Comparison of ENCODE assay signal across 10 mouse cellular contexts in genomic region chr2:153929871-153930413, GRCm38 (mm10). TPM values are rescaled to one million over a fixed set of nuclear protein-coding genes. Genes with fewer than 3 reads are reported as not detected.
DNase-seq lines count a peak whose midpoint lies in the region; ATAC-seq and TF ChIP-seq lines count a peak whose summit lies in the region.
"Had no signal": no experiment of that assay in that cellular context is flagged by ENCODE, and none has a peak within 500 bp of the region (broad histone marks: within the 10 kb centered on the region; RNA-seq: fewer than 3 reads in every experiment).

No protein-coding gene starts in this region.

- no peak overlapping the region for H3K27ac ChIP-seq in intestine, embryonic 14.5 days (ENCODE audit: low read depth)
- H3K27ac ChIP-seq in intestine, embryonic 16.5 days (ENCODE audit: low read length) = no peak overlapping the region
- H3K27ac ChIP-seq in midbrain, postnatal 0 days (ENCODE audit: low read depth, low read length) = no peak overlapping the region
- H3K27ac ChIP-seq: embryonic facial prominence, embryonic 12.5 days; limb, embryonic 15.5 days had no signal

- H3K4me1 ChIP-seq in intestine, embryonic 14.5 days (replicated peaks; ENCODE audit: control insufficient read depth, insufficient read depth, low read length) = no peaks in the 10 kb centered on the region
- no peaks in the 10 kb centered on the region for H3K4me1 ChIP-seq in intestine, embryonic 16.5 days (ENCODE audit: control insufficient read depth, insufficient read depth, low read length)
- no peaks in the 10 kb centered on the region for H3K4me1 ChIP-seq in G1E (ENCODE audit: insufficient read depth, low read depth, low read length)
- peaks cover 5% of the 10 kb centered on the region for H3K4me1 ChIP-seq in midbrain, postnatal 0 days (ENCODE audit: insufficient read depth, low read length)
- H3K4me1 ChIP-seq: embryonic facial prominence, embryonic 12.5 days; limb, embryonic 15.5 days had no signal

- H3K4me2 ChIP-seq in intestine, embryonic 14.5 days (ENCODE audit: low read length) = no peak overlapping the region
- H3K4me2 ChIP-seq in intestine, embryonic 16.5 days (ENCODE audit: low read depth, low read length) = no peak overlapping the region
- no peak overlapping the region for H3K4me2 ChIP-seq in midbrain, postnatal 0 days (ENCODE audit: low read depth, low read length, poor library complexity, severe bottlenecking)
- H3K4me2 ChIP-seq: embryonic facial prominence, embryonic 12.5 days; limb, embryonic 15.5 days had no signal

- no peak overlapping the region for H3K9ac ChIP-seq in intestine, embryonic 14.5 days (ENCODE audit: low read length)
- no peak overlapping the region for H3K9ac ChIP-seq in intestine, embryonic 16.5 days (ENCODE audit: low read depth, low read length)
- H3K9ac ChIP-seq in midbrain, postnatal 0 days (replicated peaks; ENCODE audit: low read length, poor library complexity, severe bottlenecking) = no peak overlapping the region
- H3K9ac ChIP-seq: embryonic facial prominence, embryonic 12.5 days; limb, embryonic 15.5 days had no signal

- H3K9me3 ChIP-seq in intestine, embryonic 14.5 days (ENCODE audit: control insufficient read depth, low read length) = no peaks in the 10 kb centered on the region
- no peaks in the 10 kb centered on the region for H3K9me3 ChIP-seq in intestine, embryonic 16.5 days (ENCODE audit: control insufficient read depth, low read length)
- no peaks in the 10 kb centered on the region for H3K9me3 ChIP-seq in G1E (replicated peaks)
- no peaks in the 10 kb centered on the region for H3K9me3 ChIP-seq in midbrain, postnatal 0 days (ENCODE audit: low read length)
- H3K9me3 ChIP-seq: embryonic facial prominence, embryonic 12.5 days; limb, embryonic 15.5 days had no signal

- H3K4me3 ChIP-seq in intestine, embryonic 14.5 days (ENCODE audit: low read depth, low read length) = no peak overlapping the region
- no peak overlapping the region for H3K4me3 ChIP-seq in intestine, embryonic 16.5 days (ENCODE audit: low read length)
- no peak overlapping the region for H3K4me3 ChIP-seq in G1E (ENCODE audit: low read depth, low read length)
- H3K4me3 ChIP-seq in midbrain, postnatal 0 days (ENCODE audit: low read depth, low read length) = no peak overlapping the region
- H3K4me3 ChIP-seq: embryonic facial prominence, embryonic 12.5 days; limb, embryonic 15.5 days had no signal

- no peak for ATAC-seq in intestine, embryonic 14.5 days (replicated peaks; ENCODE audit: low FRiP score, low TSS enrichment, low read depth)
- no peak for ATAC-seq in intestine, embryonic 16.5 days
- ATAC-seq in G1E (ENCODE audit: extremely low read depth, insufficient number of reproducible peaks, low FRiP score, poor library complexity, severe bottlenecking) = no peak
- 0 out of 2 replicates have a peak, but pooled peaks have one; percentile 45 for ATAC-seq in cerebellum, adult (ENCODE audit: insufficient number of reproducible peaks, low FRiP score, low TSS enrichment)
- no peak for ATAC-seq in midbrain, postnatal 0 days (ENCODE audit: low FRiP score)

- no peaks in the 10 kb centered on the region for H3K27me3 ChIP-seq in intestine, embryonic 14.5 days (replicated peaks; ENCODE audit: control insufficient read depth, insufficient read depth, low read length)
- no peaks in the 10 kb centered on the region for H3K27me3 ChIP-seq in intestine, embryonic 16.5 days (replicated peaks; ENCODE audit: control insufficient read depth, insufficient read depth, low read length)
- peaks cover 21% of the 10 kb centered on the region; the same call in 1 of the 2 replicates for H3K27me3 ChIP-seq in G1E (ENCODE audit: insufficient read depth, low read length)
- H3K27me3 ChIP-seq in midbrain, postnatal 0 days (ENCODE audit: insufficient read depth, low read length) = no peaks in the 10 kb centered on the region
- H3K27me3 ChIP-seq: embryonic facial prominence, embryonic 12.5 days; limb, embryonic 15.5 days had no signal

- H3K36me3 ChIP-seq in intestine, embryonic 14.5 days (ENCODE audit: control insufficient read depth, insufficient read depth, low read length) = no peaks in the 10 kb centered on the region
- H3K36me3 ChIP-seq in intestine, embryonic 16.5 days (ENCODE audit: control insufficient read depth, insufficient read depth, low read length) = no peaks in the 10 kb centered on the region
- no peaks in the 10 kb centered on the region for H3K36me3 ChIP-seq in G1E (replicated peaks)
- H3K36me3 ChIP-seq in midbrain, postnatal 0 days (ENCODE audit: insufficient read depth, low read length) = no peaks in the 10 kb centered on the region
- H3K36me3 ChIP-seq: embryonic facial prominence, embryonic 12.5 days; limb, embryonic 15.5 days had no signal

- DNase-seq in intestine, embryonic 14.5 days (ENCODE audit: low spot score) = peak; percentile 80
- peak; percentile 23 for DNase-seq in G1E (ENCODE audit: low spot score)
- peak; percentile 50 for DNase-seq in forelimb bud, embryonic 11.5 days (ENCODE audit: low read depth, low spot score)
- DNase-seq in layer of hippocampus, postnatal 14 days (ENCODE audit: low spot score in 2 of 2) = peak; percentile 31 to 47
- peak; percentile 27 for DNase-seq in midbrain, postnatal 0 days (ENCODE audit: low spot score)
- peak; percentile 52 for DNase-seq in thymus, postnatal 0 days (ENCODE audit: low spot score)

- WGBS in intestine, embryonic 14.5 days = 45% methylated on average over 3 of the region's 3 CpGs
- WGBS in intestine, embryonic 16.5 days = 45% methylated on average over 3 of the region's 3 CpGs
- 40% methylated on average over 3 of the region's 3 CpGs for WGBS in midbrain, postnatal 0 days

- TF ChIP-seq CTCF in G1E (IDR thresholded peaks at IDR 0.05; ENCODE audit: low read depth, low read length) = peak; percentile 73
- TF ChIP-seq CTCF in midbrain, postnatal 0 days (IDR thresholded peaks at IDR 0.05) = peak; percentile 86

RNA-seq across cellular contexts. Expression of gene Bpifb4, which starts 8.1 kb away (rescaled TPM):
- polyA plus RNA-seq in intestine, embryonic 14.5 days (2014; fragmentation: Nextera tagmentation; extraction: Ambion mirVana) = not detected in 2 replicates
- not detected in 2 replicates for polyA plus RNA-seq in intestine, embryonic 16.5 days (2015; fragmentation: Nextera tagmentation; extraction: Ambion mirVana)
- total RNA-seq in G1E (2014; fragmentation: Nextera tagmentation) (not detected in 2 replicates), G1E (2017) (not detected in 2 replicates)
- polyA plus RNA-seq in G1E (2012) = not detected in 2 replicates
- total RNA-seq in layer of hippocampus, postnatal 14 days (2021) = not detected
- total RNA-seq in midbrain, postnatal 0 days (2014; rRNA removed) = not detected in 2 replicates
- polyA plus RNA-seq in midbrain, postnatal 0 days (2015; fragmentation: Nextera tagmentation; extraction: Ambion mirVana) = not detected in 2 replicates
- polyA plus RNA-seq in thymus, postnatal 0 days (2015; fragmentation: Nextera tagmentation; extraction: Ambion mirVana) = 0.10 and 0.19 TPM in 2 replicates
- polyA plus RNA-seq: embryonic facial prominence, embryonic 12.5 days; limb, embryonic 15.5 days had no signal

RNA-seq across cellular contexts. Expression of gene Bpifb3, which starts 11.9 kb away (rescaled TPM):
- not detected in 2 replicates for polyA plus RNA-seq in intestine, embryonic 14.5 days (2014; fragmentation: Nextera tagmentation; extraction: Ambion mirVana)
- polyA plus RNA-seq in intestine, embryonic 16.5 days (2015; fragmentation: Nextera tagmentation; extraction: Ambion mirVana) = not detected in 2 replicates
- total RNA-seq in G1E (2014; fragmentation: Nextera tagmentation) (not detected in 2 replicates), G1E (2017) (not detected in 2 replicates)
- not detected in 2 replicates for polyA plus RNA-seq in G1E (2012)
- total RNA-seq in layer of hippocampus, postnatal 14 days (2021) = not detected
- 0.22 TPM in 1 of 2 replicates, not detected in the other for total RNA-seq in midbrain, postnatal 0 days (2014; rRNA removed)
- polyA plus RNA-seq in midbrain, postnatal 0 days (2015; fragmentation: Nextera tagmentation; extraction: Ambion mirVana) = not detected in 2 replicates
- 0.44 and 0.51 TPM in 2 replicates for polyA plus RNA-seq in thymus, postnatal 0 days (2015; fragmentation: Nextera tagmentation; extraction: Ambion mirVana)
- polyA plus RNA-seq: embryonic facial prominence, embryonic 12.5 days; limb, embryonic 15.5 days had no signal

RNA-seq across cellular contexts. Expression of gene Bpifb6, which starts 29.8 kb away (rescaled TPM):
- not detected in 2 replicates for polyA plus RNA-seq in intestine, embryonic 14.5 days (2014; fragmentation: Nextera tagmentation; extraction: Ambion mirVana)
- polyA plus RNA-seq in intestine, embryonic 16.5 days (2015; fragmentation: Nextera tagmentation; extraction: Ambion mirVana) = not detected in 2 replicates
- not detected in 2 replicates for total RNA-seq in G1E (2014; fragmentation: Nextera tagmentation)
- not detected in 2 replicates for total RNA-seq in G1E (2017)
- not detected in 2 replicates for polyA plus RNA-seq in G1E (2012)
- not detected for total RNA-seq in layer of hippocampus, postnatal 14 days (2021)
- 0.38 TPM in 1 of 2 replicates, not detected in the other for total RNA-seq in midbrain, postnatal 0 days (2014; rRNA removed)
- 0.10 TPM in 1 of 2 replicates, not detected in the other for polyA plus RNA-seq in midbrain, postnatal 0 days (2015; fragmentation: Nextera tagmentation; extraction: Ambion mirVana)
- 0.14 TPM in 1 of 2 replicates, not detected in the other for polyA plus RNA-seq in thymus, postnatal 0 days (2015; fragmentation: Nextera tagmentation; extraction: Ambion mirVana)
- polyA plus RNA-seq: embryonic facial prominence, embryonic 12.5 days; limb, embryonic 15.5 days had no signal

RNA-seq across cellular contexts. Expression of gene Bpifa6, which starts 44.8 kb away (rescaled TPM):
- polyA plus RNA-seq in intestine, embryonic 14.5 days (2014; fragmentation: Nextera tagmentation; extraction: Ambion mirVana) = not detected in 2 replicates
- not detected in 2 replicates for polyA plus RNA-seq in intestine, embryonic 16.5 days (2015; fragmentation: Nextera tagmentation; extraction: Ambion mirVana)
- total RNA-seq in G1E (2014; fragmentation: Nextera tagmentation) = not detected in 2 replicates
- not detected in 2 replicates for total RNA-seq in G1E (2017)
- polyA plus RNA-seq in G1E (2012) = not detected in 2 replicates
- not detected for total RNA-seq in layer of hippocampus, postnatal 14 days (2021)
- total RNA-seq in midbrain, postnatal 0 days (2014; rRNA removed) = not detected in 2 replicates
- not detected in 2 replicates for polyA plus RNA-seq in midbrain, postnatal 0 days (2015; fragmentation: Nextera tagmentation; extraction: Ambion mirVana)
- 0.10 and 0.17 TPM in 2 replicates for polyA plus RNA-seq in thymus, postnatal 0 days (2015; fragmentation: Nextera tagmentation; extraction: Ambion mirVana)
- polyA plus RNA-seq: embryonic facial prominence, embryonic 12.5 days; limb, embryonic 15.5 days had no signal

RNA-seq across cellular contexts. Expression of gene Bpifb2, which starts 55.1 kb away (rescaled TPM):
- polyA plus RNA-seq in intestine, embryonic 14.5 days (2014; fragmentation: Nextera tagmentation; extraction: Ambion mirVana) = not detected in 2 replicates
- not detected in 2 replicates for polyA plus RNA-seq in intestine, embryonic 16.5 days (2015; fragmentation: Nextera tagmentation; extraction: Ambion mirVana)
- total RNA-seq in G1E (2014; fragmentation: Nextera tagmentation) (not detected in 2 replicates), G1E (2017) (not detected in 2 replicates)
- polyA plus RNA-seq in G1E (2012) = not detected in 2 replicates
- not detected for total RNA-seq in layer of hippocampus, postnatal 14 days (2021)
- 0.28 and 0.33 TPM in 2 replicates for total RNA-seq in midbrain, postnatal 0 days (2014; rRNA removed)
- polyA plus RNA-seq in midbrain, postnatal 0 days (2015; fragmentation: Nextera tagmentation; extraction: Ambion mirVana) = 0.28 and 0.34 TPM in 2 replicates
- 0.22 and 0.33 TPM in 2 replicates for polyA plus RNA-seq in thymus, postnatal 0 days (2015; fragmentation: Nextera tagmentation; extraction: Ambion mirVana)
- polyA plus RNA-seq: embryonic facial prominence, embryonic 12.5 days; limb, embryonic 15.5 days had no signal

Comparison
In these comparisons a context has a peak if more than half of its experiments do, and no peak if none do; other contexts are left out.
1. DNase-seq: peak in every context shown above with its lines; median percentile 80 in intestine, embryonic 14.5 days; 52 in thymus, postnatal 0 days; 50 in forelimb bud, embryonic 11.5 days; 39 in layer of hippocampus, postnatal 14 days; 27 in midbrain, postnatal 0 days; 23 in G1E.